ENCODE assay signal across 8 mouse cellular contexts in genomic region chr12:73046607-73047180, GRCm38 (mm10). TPM values are rescaled to one million over a fixed set of nuclear protein-coding genes. Genes with fewer than 3 reads are reported as not detected.
DNase-seq lines count a peak whose midpoint lies in the region; ATAC-seq lines count a peak whose summit lies in the region.

No protein-coding gene starts in this region.

- intact Hi-C loops in heart, postnatal 10 days (cut with DNase I), result loop anchor here (5.0 kb wide), 1 partner anchor 241 kb away; the partner anchor contains the start of genes Slc38a6 and Trmt5

- peak overlapping the region; percentile 84 for H3K27ac ChIP-seq in forebrain, embryonic 10.5 days

- peak; percentile 63 for DNase-seq in CD4-positive helper T cell, adult 2 months (ENCODE audit: low read depth, low spot score)
- peak; percentile 87 for DNase-seq in forebrain, embryonic 10.5 days (ENCODE audit: extremely low spot score, low spot score)
- DNase-seq in heart, postnatal 10 days, result peak; percentile 85 to 88
- DNase-seq in kidney, postnatal 25 days, result peak; percentile 64 to 86
- DNase-seq in spleen, postnatal 4 days (ENCODE audit: low spot score in 2 of 2), result peak; percentile 54 to 78
- no peak for DNase-seq in layer of hippocampus, adult 11-12 months (ENCODE audit: low spot score)

- peaks cover 100% of the 10 kb centered on the region for H3K27me3 ChIP-seq in forebrain, embryonic 10.5 days (ENCODE audit: poor library complexity, severe bottlenecking)

- peak overlapping the region; percentile 54 for H3K4me3 ChIP-seq in forebrain, embryonic 10.5 days

- peak; percentile 56 for ATAC-seq in activated CD4-positive, CD25-positive, alpha-beta regulatory T cell, adult 4 months
- peak; percentile 79 for ATAC-seq in megakaryocyte progenitor cell, adult 5-6 weeks (replicated peaks; ENCODE audit: poor library complexity)

- peaks cover 54% of the 10 kb centered on the region for H3K4me1 ChIP-seq in forebrain, embryonic 10.5 days

- WGBS in forebrain, embryonic 10.5 days, result under 1% methylated on average over 38 of the region's 38 CpGs

- H3K36me3 ChIP-seq in forebrain, embryonic 10.5 days (replicated peaks), result no peaks in the 10 kb centered on the region

- H3K9me3 ChIP-seq in forebrain, embryonic 10.5 days, result no peaks in the 10 kb centered on the region

RNA-seq across cellular contexts. Expression of gene Six1, which starts 7.0 kb away (rescaled TPM):
- polyA plus RNA-seq in activated CD4-positive, CD25-positive, alpha-beta regulatory T cell, adult 4 months (2017; shearing (Covaris generic)), result not detected
- polyA plus RNA-seq in forebrain, embryonic 10.5 days (2016; fragmentation: Nextera tagmentation; extraction: Ambion mirVana), result 10.7 and 11.4 TPM in 2 replicates
- under 1 TPM; 0.53 to 0.92 TPM for total RNA-seq in heart, postnatal 10 days (2021)
- 0.10 and 0.35 TPM in 2 replicates for total RNA-seq in megakaryocyte progenitor cell, adult 5-6 weeks (2015)
- 0.25 TPM in 1 of 2 replicates, not detected in the other for total RNA-seq in megakaryocyte progenitor cell, adult 5-6 weeks (2017)
